Mouse (Mus musculus) cerebellum, adult 9-11 months (tissue): ENCODE data around the gene Ick.
"Not testable (repeated sequence)": the region's sequence is repeated elsewhere in the genome, so short reads cannot be mapped to it uniquely, and the experiment has no call there.

Experiments used
- DNase-seq: peaks from one replicate; pipeline ENCODE4 v3.0.0; 2022

The Ick gene

DNA sequence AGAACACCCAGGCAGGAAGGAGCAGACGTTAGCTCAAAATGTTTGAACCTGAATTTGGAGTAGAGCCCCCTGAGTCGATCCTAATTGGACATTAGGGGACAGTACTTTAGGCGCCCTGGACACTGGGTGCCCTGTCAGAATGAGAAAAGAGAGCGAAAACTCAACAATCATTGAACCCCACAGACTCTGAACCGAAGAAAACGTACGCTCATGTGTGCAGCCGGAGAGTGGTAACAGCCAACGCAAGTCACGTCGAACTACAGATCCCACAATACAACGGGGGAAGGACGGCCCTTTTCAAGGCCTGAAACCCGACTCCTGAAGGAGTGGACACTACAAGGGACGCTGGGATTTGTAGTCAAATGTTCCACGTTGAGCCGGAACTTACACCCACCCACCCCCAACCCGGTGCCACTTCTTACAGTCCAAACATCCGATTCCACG, at the start of gene Ick, which contains the start of gene Fbxo9:
Gene Ick (plus strand): TSS at position 397 of the 444 bp plus-strand sequence.
Gene Fbxo9 (minus strand): TSS at position 270 of the 444 bp plus-strand sequence.
- peak; percentile 93 for DNase-seq

DNA sequence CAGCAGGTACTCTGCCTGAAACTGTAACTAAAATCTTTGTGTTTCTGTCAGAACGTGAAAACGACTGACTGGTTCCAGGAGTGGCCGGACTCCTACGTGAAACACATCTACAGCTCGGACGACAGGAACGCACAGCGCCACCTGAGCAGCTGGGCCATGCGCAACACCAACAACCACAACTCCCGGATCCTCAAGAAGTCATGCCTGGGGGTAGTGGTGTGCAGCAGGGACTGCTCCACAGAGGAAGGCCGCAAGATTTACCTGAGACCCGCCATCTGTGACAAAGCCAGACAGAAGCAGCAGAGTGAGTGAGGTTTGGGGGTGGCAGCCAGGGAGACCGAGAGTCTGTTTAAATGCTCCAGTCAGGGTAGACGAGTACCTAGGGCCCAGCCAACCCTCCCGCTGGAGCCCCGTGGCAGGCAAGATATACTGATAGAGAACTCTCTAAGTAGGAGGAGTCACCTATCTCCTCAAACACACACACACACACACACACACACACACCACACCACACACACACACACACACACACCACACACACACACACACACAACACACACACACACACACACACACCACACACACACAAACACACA, 49.4 kb upstream of the Ick start:
- DNase-seq = no peak

DNA sequence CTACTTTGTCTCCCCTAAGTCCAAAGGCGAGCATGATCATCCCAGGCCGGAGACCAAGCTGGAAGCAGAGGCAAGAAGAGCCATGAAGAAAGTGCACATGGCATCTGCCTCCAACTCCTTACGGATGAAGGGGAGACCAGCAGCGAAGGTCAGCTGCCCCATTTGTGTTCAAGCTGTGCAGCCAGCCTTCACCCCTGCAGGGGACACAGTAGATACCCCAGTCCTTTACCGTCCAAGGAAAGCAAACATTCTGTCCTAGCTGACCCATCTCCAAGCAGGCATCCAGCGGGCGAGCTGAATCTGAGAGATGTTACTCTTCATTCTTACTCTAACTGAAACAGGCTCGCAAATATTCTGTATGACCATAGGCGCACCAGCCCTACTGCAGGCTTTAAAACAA, 46.6 kb upstream of the Ick start:
- DNase-seq = no peak

DNA sequence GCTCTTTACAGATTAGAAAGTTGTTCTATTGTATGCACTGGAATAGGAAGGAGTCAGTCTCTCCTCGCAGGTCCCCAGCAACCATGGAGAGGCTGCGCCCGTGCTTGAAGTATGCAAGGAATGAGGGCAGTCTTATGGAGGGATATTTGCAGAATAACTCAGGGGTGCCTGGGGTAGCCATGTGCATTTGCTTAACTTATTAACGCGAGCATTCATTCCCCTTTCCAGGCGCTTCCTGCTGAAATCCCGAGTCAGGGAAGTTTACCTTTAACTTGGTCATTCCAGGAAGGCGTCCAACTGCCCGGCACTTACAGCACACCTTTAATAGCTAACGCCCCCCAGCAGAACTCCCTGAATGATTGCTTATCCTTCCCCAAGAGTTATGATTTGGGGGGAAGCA, 44.9 kb upstream of the Ick start:
- DNase-seq = no peak

DNA sequence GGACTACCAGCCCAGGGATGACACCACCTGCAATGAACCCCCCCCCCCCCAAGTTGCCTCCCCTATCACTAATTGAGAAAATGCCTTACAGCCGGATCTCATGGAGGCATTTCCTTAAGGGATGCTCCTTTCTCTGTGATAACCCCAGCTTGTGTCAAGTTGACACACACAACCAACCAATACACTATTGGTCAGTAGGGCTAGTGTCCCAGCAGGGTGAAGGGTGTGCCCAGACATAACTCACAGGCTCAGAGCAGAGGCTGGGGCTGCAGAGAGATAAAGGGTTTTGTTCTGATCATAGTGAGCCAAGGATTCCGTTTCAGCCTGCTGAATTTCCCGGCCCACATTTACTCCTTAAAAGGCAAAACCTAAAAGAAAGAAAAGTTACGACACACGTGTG, 38.5 kb upstream of the Ick start:
- DNase-seq = no peak

DNA sequence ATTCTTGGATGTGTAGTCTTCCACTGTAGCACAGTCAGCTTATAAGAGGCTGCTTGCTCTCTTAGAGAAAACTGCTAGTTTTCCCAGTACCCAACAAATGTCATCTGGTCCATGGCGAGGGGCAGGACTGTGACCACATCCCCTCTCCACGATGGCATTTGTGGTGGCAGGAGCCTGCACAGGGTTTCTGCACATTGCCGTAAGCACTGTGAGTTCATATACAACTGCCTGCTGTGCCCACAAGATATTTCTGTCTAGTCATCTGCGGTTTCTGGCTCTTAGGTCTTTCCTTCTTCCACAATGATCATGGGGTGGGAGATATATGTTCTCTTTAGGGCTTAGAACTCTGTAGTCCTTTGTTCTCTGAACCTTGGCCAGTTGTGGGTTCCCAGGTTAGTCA, 37.4 kb upstream of the Ick start:
- DNase-seq = no peak

DNA sequence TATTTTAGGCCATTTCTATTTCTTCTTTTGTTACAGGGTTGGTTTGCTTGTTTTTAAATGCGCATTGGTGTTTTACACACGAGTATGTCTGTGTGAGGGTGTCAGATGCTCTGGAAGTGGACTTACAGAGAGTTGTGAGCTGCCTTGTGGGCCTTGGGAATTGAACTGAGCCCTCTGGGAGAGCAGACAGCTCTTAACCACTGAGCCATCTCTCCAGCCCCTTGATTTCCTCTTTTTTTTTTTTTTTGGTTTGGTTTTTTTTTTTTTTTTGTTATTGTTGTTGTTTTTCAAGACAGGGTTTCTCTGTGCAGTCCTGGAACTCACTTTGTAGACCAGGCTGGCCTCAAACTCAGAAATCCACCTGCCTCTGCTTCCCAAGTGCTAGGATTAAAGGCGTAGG, 35.7 kb upstream of the Ick start:
- not testable (repeated sequence) for DNase-seq

DNA sequence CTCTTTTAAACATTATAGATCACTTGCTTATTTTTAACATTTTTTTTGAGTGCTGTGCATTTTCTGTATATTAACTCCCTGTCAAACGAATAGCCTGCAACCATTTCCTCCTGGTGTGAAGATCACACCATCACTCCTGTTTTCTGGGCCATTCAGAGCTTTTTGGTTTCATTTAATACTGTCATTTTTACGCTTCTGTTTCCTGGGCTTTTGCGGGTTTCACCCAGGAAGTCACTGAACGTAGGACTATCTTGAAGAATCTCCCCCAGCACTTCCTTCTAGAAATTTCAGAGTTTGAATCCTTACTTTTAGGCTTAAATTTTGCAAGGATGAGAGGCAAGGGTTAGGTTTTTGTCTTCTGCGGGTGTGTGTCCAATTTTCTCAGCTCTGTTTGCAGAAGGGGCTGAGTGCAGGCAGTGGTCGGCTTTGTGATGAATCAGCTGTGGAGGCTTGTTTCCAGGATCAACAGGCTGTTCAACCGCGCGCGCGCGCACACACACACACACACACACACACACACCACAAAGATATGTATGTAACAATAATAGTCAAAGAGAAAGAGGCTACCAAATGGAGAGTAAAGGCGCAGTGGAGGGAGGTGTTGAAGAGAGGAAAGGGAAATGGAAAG, 35.2 kb upstream of the Ick start:
- DNase-seq = no peak

DNA sequence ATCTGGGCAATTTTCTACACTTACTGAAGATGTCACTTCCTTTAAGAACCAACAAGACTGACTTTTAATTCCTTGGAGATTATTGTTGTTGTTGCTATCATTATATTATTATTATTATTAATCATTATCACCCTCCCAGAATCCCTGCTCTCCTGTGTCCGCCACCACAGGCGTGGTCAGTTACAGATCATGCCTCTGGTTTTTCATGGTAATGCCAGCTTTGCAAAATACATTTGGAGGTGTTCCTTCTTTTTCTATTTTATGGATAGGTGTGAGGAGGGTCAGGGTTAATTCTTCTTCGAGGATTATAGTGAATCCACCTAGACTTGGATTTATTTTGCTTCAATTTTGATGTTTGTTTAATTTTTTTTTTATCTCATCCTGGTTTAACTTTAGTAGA, 33.7 kb upstream of the Ick start:
- no peak for DNase-seq

DNA sequence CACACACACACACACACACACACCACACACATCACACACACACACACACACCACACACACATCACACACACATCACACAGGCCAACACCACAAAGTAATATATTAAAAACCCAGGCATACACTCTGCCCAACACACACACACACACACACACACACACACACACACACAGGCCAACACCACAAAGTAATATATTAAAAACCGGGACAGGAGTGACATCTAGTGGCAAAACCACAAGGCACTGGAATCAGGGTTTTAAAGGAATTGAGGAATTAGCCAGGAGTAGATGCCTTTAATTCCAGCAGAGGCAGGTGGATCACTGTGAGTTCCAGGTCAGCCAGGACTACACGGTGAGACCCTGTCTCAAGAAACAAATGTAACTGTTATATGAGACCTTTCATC, 30.8 kb upstream of the Ick start:
- DNase-seq = no peak

DNA sequence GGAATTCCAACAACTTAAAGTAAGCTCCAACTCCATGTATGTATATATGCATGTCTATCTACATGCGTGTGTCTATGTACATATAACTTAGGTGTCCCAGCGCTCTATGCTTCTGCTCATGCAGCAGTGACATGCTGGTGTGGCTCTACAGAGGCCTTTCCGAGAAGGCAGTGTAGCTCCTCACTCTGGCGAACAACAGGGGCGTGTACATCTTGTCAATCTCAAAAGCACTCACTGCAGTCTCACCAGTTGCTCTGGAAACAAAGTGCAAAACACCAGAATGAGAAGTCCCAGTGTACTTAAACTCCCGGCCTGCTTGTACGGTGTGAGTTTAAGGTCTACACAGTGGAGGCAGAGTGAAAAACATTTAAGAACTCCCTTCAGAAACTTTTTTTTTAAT, 27.2 kb upstream of the Ick start:
- DNase-seq = no peak

DNA sequence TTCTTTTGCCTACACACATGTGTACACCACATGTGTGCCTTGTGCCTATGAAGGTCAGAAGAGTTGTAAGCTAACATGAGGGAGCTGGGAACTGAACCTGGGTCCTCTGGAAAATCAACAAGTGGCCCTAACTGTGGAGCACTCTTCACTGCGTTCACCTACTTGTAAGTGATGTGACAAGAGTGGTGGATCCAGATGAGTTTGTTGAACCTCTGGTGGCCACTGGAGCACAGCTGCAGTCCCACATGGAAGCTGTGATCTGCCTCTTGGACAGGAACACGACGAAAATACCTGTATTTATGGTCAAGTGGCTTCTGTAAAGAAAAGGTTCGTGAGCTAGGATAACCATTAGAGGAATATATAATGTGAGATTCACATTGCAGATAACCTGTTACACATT, 24.7 kb upstream of the Ick start:
- DNase-seq = no peak

DNA sequence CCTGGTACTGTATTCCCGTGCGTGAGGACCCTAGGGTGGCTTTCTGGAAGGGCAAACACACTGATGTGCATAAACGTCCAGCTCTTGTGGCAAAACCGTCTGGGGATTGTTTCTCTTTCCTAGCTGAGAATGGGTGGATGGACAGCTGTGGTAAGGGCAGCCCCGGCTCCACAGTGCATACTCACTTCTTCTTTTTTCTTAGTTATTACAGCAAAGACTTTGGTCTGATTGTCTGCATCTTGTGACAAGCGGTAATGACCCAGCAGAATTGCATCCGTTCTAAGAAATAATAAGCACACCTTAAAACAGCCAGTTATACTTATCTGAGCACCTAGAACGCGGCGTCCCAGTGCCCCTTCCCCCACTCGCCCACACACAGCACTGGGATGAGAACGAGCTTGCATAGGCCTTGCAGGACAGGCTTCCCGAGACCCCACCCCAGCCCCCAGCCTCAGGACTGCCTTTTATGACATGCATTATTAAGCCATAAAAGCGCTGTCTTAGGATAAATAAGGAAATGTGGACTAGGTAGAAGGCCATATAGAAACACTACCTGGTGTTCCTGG, 23.2 kb upstream of the Ick start:
- no peak for DNase-seq

DNA sequence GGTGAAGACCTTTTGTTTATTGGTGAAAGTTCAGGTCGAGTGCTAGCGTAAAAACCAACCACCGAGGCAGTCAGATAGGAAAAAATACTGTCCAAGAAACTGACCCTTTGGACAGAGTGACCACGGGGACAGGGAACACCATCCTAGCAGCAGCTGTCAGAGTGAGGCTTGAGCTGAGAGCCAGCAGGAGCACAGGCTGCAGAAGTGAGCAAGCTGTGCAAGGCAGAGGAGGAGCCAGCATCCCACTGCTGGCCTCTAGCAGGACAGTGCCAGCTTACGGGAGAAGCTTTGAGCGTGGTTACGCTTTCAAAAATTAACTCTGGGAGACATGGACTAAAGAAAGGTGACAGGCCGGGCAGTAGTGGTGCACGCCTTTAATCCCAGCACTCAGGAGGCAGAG, 21.2 kb upstream of the Ick start:
- DNase-seq = no peak

DNA sequence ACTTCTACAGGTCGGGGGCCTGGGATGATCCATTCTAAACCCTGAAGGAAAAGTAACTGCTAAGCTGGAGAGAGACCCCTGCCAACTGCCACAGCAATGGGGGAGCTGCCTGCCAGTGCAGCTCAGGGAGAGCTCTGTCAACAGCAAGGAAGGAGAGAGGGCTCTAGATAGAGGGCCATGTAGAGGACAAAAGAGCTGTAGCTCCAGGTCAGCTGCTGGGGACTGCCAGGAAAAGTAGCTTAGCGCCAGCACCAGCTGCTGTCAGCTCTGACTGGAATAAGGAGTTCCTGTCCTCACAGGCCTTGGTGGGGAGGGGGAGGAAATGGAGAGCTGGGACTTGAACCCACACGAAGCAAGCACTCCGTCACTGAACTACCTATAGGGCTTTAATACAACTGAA, 20.5 kb upstream of the Ick start:
- DNase-seq = no peak

DNA sequence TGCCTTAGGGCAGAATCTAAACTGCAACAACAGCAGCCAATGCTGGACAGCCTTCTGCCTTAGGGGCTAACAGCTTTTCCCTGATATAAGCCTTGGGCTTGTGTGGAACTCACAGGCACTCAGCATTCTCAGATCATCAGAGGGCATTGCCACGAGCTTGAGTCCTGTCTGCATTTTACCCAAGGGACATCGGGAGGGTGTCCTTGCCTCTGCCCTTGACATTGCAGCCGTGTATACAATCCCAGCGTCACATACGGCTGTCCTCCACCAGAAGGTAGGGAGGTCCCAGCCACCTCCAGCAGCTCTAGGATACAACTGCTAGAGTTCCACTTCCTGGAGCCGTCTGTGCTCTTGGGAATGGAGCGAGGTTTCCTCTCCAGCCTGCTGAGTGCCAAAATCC, 20.0 kb upstream of the Ick start:
- no peak for DNase-seq

DNA sequence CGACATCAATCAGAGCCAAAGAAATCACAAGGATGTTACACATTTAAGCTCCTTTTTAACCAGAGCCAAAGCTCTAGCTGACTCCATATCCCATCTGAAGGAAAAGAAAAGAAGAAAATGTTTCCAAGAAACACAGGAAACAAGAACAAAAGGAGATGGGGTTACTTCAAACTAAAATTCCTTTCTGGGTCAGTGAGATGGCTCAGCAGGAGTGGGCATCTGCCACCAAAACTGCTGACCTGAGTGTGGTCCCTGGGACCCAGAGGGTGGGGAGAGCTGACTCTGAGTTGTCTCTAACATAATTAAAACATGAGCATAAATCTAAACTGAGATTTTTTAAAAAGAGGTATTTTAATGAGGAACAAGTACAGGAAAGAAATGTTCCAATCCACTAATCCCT, 19.1 kb upstream of the Ick start:
- DNase-seq = no peak

DNA sequence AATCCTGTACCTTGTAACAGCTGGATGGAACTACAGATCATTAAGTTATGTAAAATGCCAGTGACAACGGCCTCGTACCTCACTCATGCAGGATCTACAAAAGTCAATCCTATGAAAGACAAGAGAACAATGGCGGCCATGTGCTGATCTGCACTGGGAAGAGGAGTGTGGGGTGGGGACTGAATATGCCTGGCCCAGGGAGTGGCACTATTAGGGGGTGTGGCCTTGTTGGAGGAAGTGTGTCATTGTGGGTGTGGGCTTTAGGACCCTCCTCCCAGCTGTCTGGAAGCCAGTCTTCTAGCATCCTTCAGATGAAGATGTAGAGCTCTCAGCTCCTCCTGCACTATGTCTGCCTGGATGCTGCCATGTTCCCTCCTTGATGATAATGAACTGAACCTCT, 18.4 kb upstream of the Ick start:
- DNase-seq = no peak

DNA sequence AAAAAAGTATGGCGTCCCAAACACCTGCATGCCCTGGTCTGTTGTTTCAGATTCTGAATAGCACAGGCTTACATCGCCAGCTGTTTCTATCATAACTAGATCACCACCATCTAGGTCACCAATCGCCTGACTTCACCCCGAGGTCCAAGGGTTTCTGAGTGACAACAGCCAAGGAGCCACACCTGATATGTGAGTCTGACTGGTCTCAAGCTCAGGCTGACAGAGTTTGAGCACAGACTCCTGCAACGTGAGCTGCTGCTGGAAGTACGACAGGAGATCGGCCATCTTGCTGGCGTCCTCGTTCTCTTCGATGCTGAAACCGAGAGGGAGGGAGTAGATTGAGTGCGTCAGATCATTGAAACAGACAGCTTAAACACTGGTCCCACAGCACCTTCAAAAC, 13.3 kb upstream of the Ick start:
- DNase-seq = no peak

DNA sequence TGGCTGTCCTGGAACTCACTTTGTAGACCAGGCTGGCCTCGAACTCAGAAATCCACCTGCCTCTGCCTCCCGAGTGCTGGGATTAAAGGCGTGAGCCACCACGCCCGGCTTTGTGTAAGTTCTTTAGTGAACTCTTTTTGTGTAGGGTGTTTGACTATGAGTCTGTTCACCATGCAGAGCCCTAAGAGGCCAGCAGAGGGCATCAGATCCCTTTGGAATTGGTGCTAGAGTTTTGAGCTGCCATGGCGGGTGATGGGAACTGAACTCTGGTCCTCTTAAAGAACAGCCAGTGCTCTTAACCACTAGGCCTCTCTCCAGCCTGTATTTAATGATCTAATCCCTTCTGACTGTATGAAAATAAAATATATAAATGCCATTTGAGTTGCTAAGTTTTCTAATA, 12.6 kb upstream of the Ick start:
- DNase-seq = no peak

DNA sequence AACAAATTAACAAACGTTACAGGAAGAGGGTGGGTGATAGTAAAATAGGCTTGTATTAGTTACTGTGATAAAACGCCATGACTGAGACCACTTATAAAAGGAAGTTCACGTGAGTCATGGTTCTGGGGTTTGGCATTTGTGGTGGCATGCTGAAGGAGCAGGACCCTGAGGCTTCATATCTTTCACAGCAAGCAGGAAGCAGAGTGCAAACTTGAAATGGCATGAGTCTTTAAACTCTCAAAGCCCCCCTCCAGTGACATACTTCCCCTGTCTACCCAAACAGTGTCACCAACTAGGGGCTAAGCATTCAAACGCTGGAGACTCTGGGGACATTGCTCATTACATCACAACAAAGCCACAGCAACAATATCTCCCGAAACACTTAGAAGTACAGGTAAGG, 8.0 kb upstream of the Ick start:
- DNase-seq = no peak

DNA sequence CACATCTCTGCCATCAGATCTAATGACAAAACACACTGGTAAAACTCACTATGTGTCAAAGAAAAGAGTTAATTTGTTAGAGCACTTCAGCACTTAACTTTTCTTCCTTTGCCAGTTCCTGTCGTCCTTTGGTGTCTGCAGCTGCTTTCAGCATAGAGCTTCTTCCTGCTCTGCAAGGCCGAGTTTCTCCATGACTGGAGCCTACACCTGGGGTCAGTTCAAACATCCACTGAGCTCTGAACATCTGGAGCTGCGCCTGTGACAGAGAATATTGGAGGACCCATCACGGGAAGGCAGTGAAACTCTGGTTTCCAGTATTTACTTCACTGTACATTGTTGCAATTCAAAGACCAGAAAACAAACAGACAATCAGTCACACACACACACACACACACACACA, 7.6 kb upstream of the Ick start:
- no peak for DNase-seq

DNA sequence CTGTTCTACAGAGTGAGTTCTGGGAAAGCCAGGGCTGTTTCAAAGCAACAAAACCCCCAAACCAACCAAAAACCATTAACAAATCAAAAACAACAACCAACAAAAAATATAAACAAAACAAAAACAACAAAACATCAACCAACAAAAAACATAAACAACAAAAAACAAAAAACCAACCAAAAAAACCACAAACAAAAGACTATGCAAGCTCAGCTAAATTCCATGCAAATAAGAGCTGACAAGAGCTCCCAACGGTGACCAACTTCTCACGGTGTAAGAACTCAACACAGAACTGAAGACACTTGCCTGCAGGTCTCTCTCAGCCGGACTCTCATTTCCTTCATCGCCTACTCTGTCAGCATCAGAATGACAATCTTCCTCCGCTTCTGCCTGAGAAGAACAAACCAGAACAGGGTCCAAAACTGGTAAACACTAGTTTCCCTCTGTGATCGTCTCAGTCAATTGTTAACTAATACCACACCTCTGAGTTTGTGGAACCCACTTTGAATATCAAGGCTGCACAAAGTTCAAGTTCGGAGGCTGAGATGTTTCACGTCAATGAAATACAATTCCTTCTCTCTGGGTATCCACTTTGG, 4.9 kb upstream of the Ick start:
- DNase-seq = no peak

DNA sequence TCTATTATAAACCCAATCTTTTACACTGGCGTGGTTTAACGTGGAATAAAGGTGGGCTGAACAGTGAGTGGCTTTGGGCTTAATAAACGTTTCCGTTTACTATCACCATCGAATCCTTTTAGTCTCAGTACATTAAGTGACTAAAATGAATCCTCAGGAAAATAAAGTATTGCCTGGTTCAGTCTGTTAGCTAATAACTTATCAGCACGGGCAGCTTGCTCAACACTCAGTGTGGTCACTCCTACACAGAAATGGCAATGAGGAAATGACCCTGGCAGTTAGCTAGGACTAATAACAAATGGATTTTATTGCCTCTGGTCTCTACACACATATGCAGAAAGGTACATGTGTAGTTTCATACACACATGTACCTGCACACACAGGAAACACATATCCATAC, 4.0 kb upstream of the Ick start:
- no peak for DNase-seq

DNA sequence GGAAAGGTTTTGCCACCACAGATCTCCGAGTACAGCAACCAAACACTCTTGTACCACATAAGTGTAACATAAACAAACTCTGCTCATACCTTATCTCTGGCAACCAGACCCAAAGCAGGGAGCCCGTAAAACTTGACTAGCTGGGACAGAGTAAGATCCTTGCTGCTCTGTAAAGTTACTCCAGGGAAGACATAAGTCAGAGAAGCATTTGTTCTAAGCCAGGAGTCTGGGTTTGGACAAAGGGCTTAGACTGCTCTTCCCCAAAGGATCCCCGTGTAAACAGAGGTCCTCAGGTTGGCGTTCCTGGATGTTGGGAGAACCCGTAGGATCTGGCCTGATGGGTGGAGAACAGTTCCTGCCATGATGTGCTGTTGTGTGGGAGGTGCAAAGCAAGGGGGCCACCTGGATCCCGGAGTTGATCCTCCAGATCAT, 3.5 kb upstream of the Ick start:
- no peak for DNase-seq
